8 mouse cellular contexts compared by ENCODE assay signal in the genomic region with DNA sequence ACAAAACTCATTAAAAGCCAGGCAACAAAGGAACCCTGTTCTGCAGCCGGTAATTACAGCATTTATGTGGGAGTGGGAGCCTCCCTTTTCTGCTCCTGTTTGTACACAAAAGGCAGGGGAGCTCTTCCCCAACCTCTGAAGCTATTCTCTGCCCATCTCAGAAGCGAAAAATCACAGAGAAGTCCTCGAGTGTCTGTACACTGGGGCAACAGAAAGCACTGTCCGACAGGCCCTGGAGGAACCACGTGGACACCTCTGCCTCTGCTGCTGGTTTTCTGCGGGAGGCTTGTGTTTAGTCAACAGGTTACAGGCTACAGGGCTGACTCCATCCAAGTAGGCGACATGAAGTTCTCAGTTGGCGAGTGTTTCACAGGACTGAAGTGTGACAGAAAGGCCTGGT. TPM values are rescaled to one million over a fixed set of nuclear protein-coding genes. Genes with fewer than 3 reads are reported as not detected.
DNase-seq lines count a peak whose midpoint lies in the region; ATAC-seq and TF ChIP-seq lines count a peak whose summit lies in the region.

No protein-coding gene starts in this region.

- TF ChIP-seq EP300 in heart, postnatal 0 days (IDR thresholded peaks at IDR 0.05; ENCODE audit: low read depth), result no peak

- intact Hi-C loops in gastrocnemius, postnatal 36 days (cut with DNase I), result loop anchor here (2.0 to 5.0 kb wide), 3 partner anchors 58 to 241 kb away; no protein-coding TSS in a partner anchor

- H3K4me3 ChIP-seq in brown adipose tissue, adult 24 weeks (ENCODE audit: insufficient read depth, low read depth, low read length), result peak overlapping the region; percentile 79
- H3K4me3 ChIP-seq in heart, postnatal 0 days (ENCODE audit: low read depth, low read length), result peak overlapping the region; percentile 86
- H3K4me3 ChIP-seq in liver, embryonic 13.5 days (replicated peaks), result peak overlapping the region; percentile 27

- H3K4me2 ChIP-seq in heart, postnatal 0 days (ENCODE audit: low read depth, low read length), result peak overlapping the region; percentile 88
- H3K4me2 ChIP-seq in liver, embryonic 13.5 days, result peak overlapping the region; percentile 36

- peak; percentile 20 for DNase-seq in cerebellum, adult 11-12 months
- DNase-seq in cerebellum, postnatal 14 days, result no peak
- peak; percentile 13 for DNase-seq in heart, postnatal 0 days (ENCODE audit: low spot score)
- no peak for DNase-seq in liver, embryonic 13.5 days
- peak; percentile 45 for DNase-seq in retina, embryonic 14.5 days (ENCODE audit: low spot score)
- no peak for DNase-seq in gastrocnemius, postnatal 36 days
- DNase-seq in left cerebral cortex, adult 9 months (ENCODE audit: low spot score in 2 of 2), result no peak

- peak overlapping the region; percentile 93 for H3K27ac ChIP-seq in brown adipose tissue, adult 24 weeks (replicated peaks; ENCODE audit: low read depth, low read length)
- peak overlapping the region; percentile 76 for H3K27ac ChIP-seq in heart, postnatal 0 days (ENCODE audit: low read depth)
- H3K27ac ChIP-seq in liver, embryonic 13.5 days, result no peak overlapping the region

- H3K4me1 ChIP-seq in brown adipose tissue, adult 24 weeks (ENCODE audit: control insufficient read depth, insufficient read depth, insufficient read length, low read length), result peaks cover 3% of the 10 kb centered on the region; the same call in 1 of the 2 replicates
- H3K4me1 ChIP-seq in heart, postnatal 0 days (ENCODE audit: control insufficient read depth, insufficient read depth), result peaks cover 31% of the 10 kb centered on the region
- H3K4me1 ChIP-seq in liver, embryonic 13.5 days (replicated peaks), result peaks cover 34% of the 10 kb centered on the region

- 23% methylated on average over 8 of the region's 8 CpGs for WGBS in heart, postnatal 0 days
- 43% methylated on average over 8 of the region's 8 CpGs for WGBS in liver, embryonic 13.5 days (ENCODE audit: insufficient replicate concordance)

- peaks cover 8% of the 10 kb centered on the region; the same call in 1 of the 2 replicates for H3K36me3 ChIP-seq in heart, postnatal 0 days (replicated peaks; ENCODE audit: control insufficient read depth, insufficient read depth, low read length)
- H3K36me3 ChIP-seq in liver, embryonic 13.5 days, result peaks cover 19% of the 10 kb centered on the region

- no peaks in the 10 kb centered on the region for H3K27me3 ChIP-seq in heart, postnatal 0 days (ENCODE audit: control insufficient read depth, insufficient read depth, low read length)
- no peaks in the 10 kb centered on the region for H3K27me3 ChIP-seq in liver, embryonic 13.5 days

- H3K9me3 ChIP-seq in heart, postnatal 0 days (replicated peaks; ENCODE audit: control insufficient read depth, low read length), result no peaks in the 10 kb centered on the region
- no peaks in the 10 kb centered on the region for H3K9me3 ChIP-seq in liver, embryonic 13.5 days (replicated peaks)

- no peak for TF ChIP-seq CTCF in heart, postnatal 0 days (IDR thresholded peaks at IDR 0.05; ENCODE audit: low read depth)

- ATAC-seq in heart, postnatal 0 days (ENCODE audit: insufficient read depth, low read depth), result no peak
- no peak for ATAC-seq in liver, embryonic 13.5 days (ENCODE audit: low read depth)

- H3K9ac ChIP-seq in heart, postnatal 0 days (replicated peaks; ENCODE audit: low read depth, low read length), result peak overlapping the region; percentile 59
- peak overlapping the region; percentile 33 for H3K9ac ChIP-seq in liver, embryonic 13.5 days

RNA-seq across cellular contexts. Expression of gene Ets2, which starts 2.1 kb away (rescaled TPM):
- polyA plus RNA-seq in brown adipose tissue, adult 24 weeks (2012; ENCODE audit: insufficient read depth, insufficient read length, missing spikeins), result 11.8 and 19.5 TPM in 2 replicates
- total RNA-seq in heart, postnatal 0 days (2014; rRNA removed; ENCODE audit: low replicate concordance), result 61.2 and 69.2 TPM in 2 replicates
- 44.0 and 45.0 TPM in 2 replicates for polyA plus RNA-seq in heart, postnatal 0 days (2015; fragmentation: Nextera tagmentation; extraction: Ambion mirVana)
- polyA plus RNA-seq in liver, embryonic 13.5 days (2015; fragmentation: Nextera tagmentation; extraction: Ambion mirVana), result 10.2 and 13.3 TPM in 2 replicates
- 10 to 100 TPM; 29.7 to 33.0 TPM for total RNA-seq in gastrocnemius, postnatal 36 days (2021)

Comparison
In these comparisons a context has a peak if more than half of its experiments do, and no peak if none do; other contexts are left out.
1. DNase-seq: peak in cerebellum, adult 11-12 months (single experiment), heart, postnatal 0 days (single experiment) and retina, embryonic 14.5 days (single experiment); none in cerebellum, postnatal 14 days (0 of 2), liver, embryonic 13.5 days (single experiment), gastrocnemius, postnatal 36 days (0 of 2) and left cerebral cortex, adult 9 months (0 of 2).
2. H3K4me3 ChIP-seq: peak in every context shown above with its lines; median percentile 86 in heart, postnatal 0 days; 79 in brown adipose tissue, adult 24 weeks; 27 in liver, embryonic 13.5 days.